Mouse (Mus musculus): Measurements from ENCODE around the gene Arhgef28.

The Arhgef28 gene

GRCm38 (mm10) chr13:98183157-98183878 lies 22.9 kb downstream of the Arhgef28 start:
- DNase-seq (ENCODE audit: low spot score in 2 of 2) = no peak

- peak in 1 of 2 experiments; percentile 31 for DNase-seq (ENCODE audit: low spot score in 2 of 2)
Measured at GRCm38 (mm10) chr13:98182330-98182729, 23.9 kb downstream of the Arhgef28 start.

GRCm38 (mm10) chr13:98180636-98181035 lies 25.6 kb downstream of the Arhgef28 start:
- DNase-seq (ENCODE audit: low spot score in 2 of 2) = no peak

GRCm38 (mm10) chr13:98175323-98176007 lies 30.8 kb downstream of the Arhgef28 start:
- DNase-seq (ENCODE audit: low spot score in 2 of 2) = no peak

GRCm38 (mm10) chr13:98173008-98173407 lies 33.2 kb downstream of the Arhgef28 start:
- DNase-seq (ENCODE audit: low spot score in 2 of 2) = no peak

- DNase-seq (ENCODE audit: low spot score in 2 of 2) = no peak
Measured at GRCm38 (mm10) chr13:98172365-98172764, 33.9 kb downstream of the Arhgef28 start.

GRCm38 (mm10) chr13:98171706-98172105 lies 34.5 kb downstream of the Arhgef28 start:
- peak; percentile 64 to 71 for DNase-seq (ENCODE audit: low spot score in 2 of 2)

GRCm38 (mm10) chr13:98171257-98171656 lies 35.0 kb downstream of the Arhgef28 start:
- DNase-seq (ENCODE audit: low spot score in 2 of 2) = peak; percentile 72 to 76

GRCm38 (mm10) chr13:98164878-98165277 lies 41.4 kb downstream of the Arhgef28 start:
- DNase-seq (ENCODE audit: low spot score in 2 of 2) = no peak

GRCm38 (mm10) chr13:98161496-98161895 lies 44.7 kb downstream of the Arhgef28 start:
- DNase-seq (ENCODE audit: low spot score in 2 of 2) = no peak

- peak; percentile 28 for DNase-seq (ENCODE audit: low spot score in 2 of 2)
Measured at GRCm38 (mm10) chr13:98156656-98157055, 49.6 kb downstream of the Arhgef28 start.

GRCm38 (mm10) chr13:98152759-98153158 lies 53.5 kb downstream of the Arhgef28 start:
- DNase-seq (ENCODE audit: low spot score in 2 of 2) = no peak

GRCm38 (mm10) chr13:98147532-98147931 lies 58.7 kb downstream of the Arhgef28 start:
- no peak for DNase-seq (ENCODE audit: low spot score in 2 of 2)

- no peak for DNase-seq (ENCODE audit: low spot score in 2 of 2)
Measured at GRCm38 (mm10) chr13:98146573-98147160, 59.6 kb downstream of the Arhgef28 start.

GRCm38 (mm10) chr13:98145310-98145709 lies 60.9 kb downstream of the Arhgef28 start:
- DNase-seq (ENCODE audit: low spot score in 2 of 2) = no peak

GRCm38 (mm10) chr13:98143000-98143399 lies 63.2 kb downstream of the Arhgef28 start:
- no peak for DNase-seq (ENCODE audit: low spot score in 2 of 2)

- peak; percentile 22 to 25 for DNase-seq (ENCODE audit: low spot score in 2 of 2)
Measured at GRCm38 (mm10) chr13:98140626-98141025, 65.6 kb downstream of the Arhgef28 start.

- no peak for DNase-seq (ENCODE audit: low spot score in 2 of 2)
Measured at GRCm38 (mm10) chr13:98138786-98139185, 67.5 kb downstream of the Arhgef28 start.

GRCm38 (mm10) chr13:98135890-98136555 lies 70.2 kb downstream of the Arhgef28 start:
- no peak for DNase-seq (ENCODE audit: low spot score in 2 of 2)

GRCm38 (mm10) chr13:98132951-98133350 lies 73.3 kb downstream of the Arhgef28 start:
- DNase-seq (ENCODE audit: low spot score in 2 of 2) = no peak

- no peak for DNase-seq (ENCODE audit: low spot score in 2 of 2)
Measured at GRCm38 (mm10) chr13:98132264-98132663, 74.0 kb downstream of the Arhgef28 start.

GRCm38 (mm10) chr13:98125666-98126065 lies 80.6 kb downstream of the Arhgef28 start:
- DNase-seq (ENCODE audit: low spot score in 2 of 2) = no peak

All from right cerebral cortex, adult 2 months (tissue).